Mouse (Mus musculus) heart, postnatal 25 days (tissue): ENCODE data around the gene Skida1. TPM values are rescaled to one million over a fixed set of nuclear protein-coding genes. Genes with fewer than 3 reads are reported as not detected.

Experiments
- DNase-seq: peaks from one replicate; pipeline ENCODE4 v3.0.0; 2022; ENCODE audit warnings: low spot score
- intact Hi-C: fragments of 180-260 bp; cut with DNase I; formaldehyde crosslinking; loops from one replicate; pipeline ENCODE4 v1.15.1; 2025
- total RNA-seq, 2 experiments: library from RNA; stranded (reverse); gene quantifications; 2 replicates each; pipeline ENCODE4 v1.2.3; 2021

Gene Skida1
- total RNA-seq, 2 experiments from 2014 or later, result 3.3 to 4.0 TPM

- no peak for DNase-seq
- intact Hi-C loops, result loop anchor here (5.0 kb wide), 1 partner anchor 722 kb away; no protein-coding TSS in a partner anchor
Measured at GRCm38 (mm10) chr2:18045143-18045780, 3.6 kb downstream of the Skida1 start.

GRCm38 (mm10) chr2:18041199-18041885, 7.5 kb downstream of the Skida1 start:
- intact Hi-C loops, result no loop called here
- DNase-seq, result no peak

GRCm38 (mm10) chr2:18040347-18041160, 8.3 kb downstream of the Skida1 start:
- no peak for DNase-seq

GRCm38 (mm10) chr2:18039566-18040290, 9.1 kb downstream of the Skida1 start:
- no peak for DNase-seq
- intact Hi-C loops, result no loop called here

More at GRCm38 (mm10) chr2:18040347-18041160, 8.3 kb downstream of the Skida1 start:
- intact Hi-C loops, result no loop called here

DNA sequence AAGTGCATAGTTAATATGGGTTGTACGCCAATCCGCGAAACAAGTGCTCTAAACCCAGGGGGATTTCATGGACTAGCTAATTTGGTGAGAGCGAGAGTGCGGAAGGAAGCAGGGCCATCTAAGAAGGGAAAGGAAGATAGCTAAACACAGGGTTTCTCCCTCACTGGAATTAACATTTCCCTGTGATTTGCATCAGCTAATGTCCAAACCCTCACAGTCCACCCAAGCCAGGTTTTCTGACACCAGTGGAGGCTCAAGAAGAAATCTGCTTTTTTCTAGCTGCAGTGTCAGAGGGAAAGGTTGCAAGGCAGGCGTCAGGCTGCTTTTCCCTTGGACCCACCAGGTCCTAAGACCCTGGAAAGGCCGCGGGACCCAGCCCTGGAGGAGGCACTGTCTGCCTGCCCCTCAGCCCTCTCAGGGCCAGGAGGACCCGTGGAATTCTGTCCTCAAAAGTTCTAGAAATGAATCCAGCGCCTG, 9.9 kb downstream of the Skida1 start:
- no peak for DNase-seq
- intact Hi-C loops, result no loop called here

GRCm38 (mm10) chr2:18038141-18038752, 10.6 kb downstream of the Skida1 start:
- no peak for DNase-seq
- intact Hi-C loops, result no loop called here

DNA sequence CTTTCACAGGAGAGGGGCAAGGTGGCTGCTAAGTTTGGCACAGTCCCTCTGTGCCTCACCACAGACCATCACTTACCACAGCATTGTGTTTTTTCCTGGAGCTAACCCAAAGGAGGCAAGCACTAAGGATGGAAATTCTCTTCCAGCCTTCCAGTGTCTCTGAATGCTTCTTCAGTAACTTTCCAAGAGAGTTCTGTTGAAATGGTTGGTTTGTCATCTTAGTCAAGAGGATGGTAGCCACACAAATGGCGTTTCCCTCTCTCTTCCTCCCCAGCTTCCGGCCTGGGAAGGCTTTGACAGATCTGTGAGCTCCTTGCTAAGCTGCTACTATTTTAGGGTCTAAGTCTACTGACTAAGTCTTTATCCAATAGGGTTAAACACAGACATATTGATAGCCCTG, 11.4 kb downstream of the Skida1 start, which contains the start of gene A930004D18Rik:
Gene A930004D18Rik, minus strand, starts transcription at position 247 of the 400 bp plus-strand sequence.
- no peak for DNase-seq
- intact Hi-C loops, result no loop called here

DNA sequence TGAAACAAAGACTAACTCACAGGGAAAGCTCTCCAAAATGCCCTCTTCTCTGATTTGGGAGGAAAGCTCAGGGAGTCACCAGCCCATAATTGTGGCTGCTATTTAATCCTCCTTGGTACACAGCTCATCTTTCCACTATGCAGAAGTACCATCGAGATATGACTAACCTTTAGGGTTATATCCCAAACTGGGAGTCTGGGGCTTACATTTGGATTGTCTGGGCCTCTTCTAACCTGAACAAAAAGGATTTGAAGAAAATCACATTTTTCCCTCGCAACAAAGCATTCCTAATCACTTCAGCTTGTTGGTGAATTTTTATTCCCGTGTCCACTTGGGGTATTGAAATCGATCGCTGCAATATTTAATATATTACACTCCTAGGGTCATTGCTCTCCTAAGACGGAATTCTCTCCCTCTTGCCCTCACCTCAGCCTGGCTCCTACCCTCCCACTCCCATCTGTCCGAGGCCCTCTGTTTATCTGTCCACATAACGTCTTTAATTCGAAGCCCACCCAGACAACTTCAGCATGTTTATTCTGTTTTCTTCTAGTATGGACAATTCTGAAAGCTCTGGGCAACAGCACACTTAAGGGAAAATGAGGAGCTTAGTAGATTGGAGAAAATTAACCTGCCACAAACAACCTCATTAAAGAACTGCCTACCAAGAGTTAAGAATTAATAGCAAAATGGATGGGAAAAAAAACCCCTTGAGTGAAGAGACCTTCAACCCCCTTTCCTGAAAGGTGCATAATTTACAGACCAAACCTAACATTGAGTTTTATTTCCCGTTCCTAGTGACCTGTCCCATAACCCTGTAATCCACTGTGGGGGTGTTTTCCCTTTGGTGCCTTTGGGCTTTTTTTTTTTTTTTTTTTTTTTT, 14.2 kb downstream of the Skida1 start:
- DNase-seq, result no peak
- intact Hi-C loops, result loop anchor here (5.0 kb wide), 2 partner anchors 638 to 733 kb away; partner anchors contain the start of gene Commd3

GRCm38 (mm10) chr2:18033166-18034108, 15.4 kb downstream of the Skida1 start:
- DNase-seq, result no peak
- intact Hi-C loops, result loop anchor here (5.0 kb wide), 2 partner anchors 639 to 734 kb away; partner anchors contain the start of gene Commd3

DNA sequence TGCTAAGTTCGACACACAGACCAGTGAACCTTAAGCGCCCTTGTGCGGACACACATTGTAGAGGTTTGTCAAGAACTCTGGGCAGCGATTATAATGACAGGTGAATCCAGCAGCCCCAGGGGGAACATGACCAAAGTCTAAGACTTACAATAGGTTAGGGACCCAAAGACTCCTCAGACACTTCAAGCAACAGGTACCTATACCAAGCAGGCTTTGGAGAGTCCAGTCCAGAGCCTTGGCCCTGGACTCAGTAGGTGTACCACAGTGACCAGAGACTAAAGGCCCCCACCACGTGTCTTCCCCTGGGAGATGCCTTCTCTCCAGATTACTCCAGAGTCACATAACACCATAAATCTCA, 16.3 kb downstream of the Skida1 start:
- intact Hi-C loops, result loop anchor here (5.0 kb wide), 2 partner anchors 640 to 735 kb away; partner anchors contain the start of gene Commd3

GRCm38 (mm10) chr2:18031831-18032537, 16.9 kb downstream of the Skida1 start:
- no peak for DNase-seq
- intact Hi-C loops, result loop anchor here (1.0 to 5.0 kb wide), 3 partner anchors 14 to 735 kb away; partner anchors contain the start of gene Commd3

More for the DNA sequence above, 16.3 kb downstream of the Skida1 start:
- no peak for DNase-seq

DNA sequence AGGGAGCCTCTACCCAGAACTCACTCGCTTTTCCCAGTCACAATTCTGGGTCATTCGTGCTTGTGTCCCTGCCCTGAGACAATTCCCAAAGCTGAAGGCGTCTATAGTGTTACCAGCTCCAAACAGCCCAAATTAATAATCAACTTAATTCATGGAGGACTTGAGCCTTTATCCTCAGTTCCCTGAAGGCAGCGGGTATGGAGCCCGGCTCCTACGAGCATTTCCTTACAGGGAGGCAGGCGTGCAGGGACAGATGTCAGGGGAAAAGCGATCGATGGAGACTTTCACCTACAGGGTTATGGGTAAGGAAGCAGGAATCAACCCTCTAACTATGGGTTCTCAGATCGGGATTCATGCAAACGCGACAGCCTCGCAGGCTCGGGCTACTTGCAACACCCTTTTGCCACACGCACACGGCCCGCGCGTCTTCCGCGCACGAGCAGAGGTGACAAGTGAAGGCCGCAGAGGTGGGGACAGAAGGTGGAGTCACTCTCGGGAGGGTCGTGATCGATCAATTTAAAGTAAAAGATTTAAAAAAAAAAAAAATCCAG, 17.5 kb downstream of the Skida1 start:
- no peak for DNase-seq
- intact Hi-C loops, result loop anchor here (1.0 to 5.0 kb wide), 3 partner anchors 15 to 736 kb away; partner anchors contain the start of gene Commd3

- intact Hi-C loops, result loop anchor here (5.0 kb wide), 2 partner anchors 642 to 737 kb away; partner anchors contain the start of gene Commd3
Measured at GRCm38 (mm10) chr2:18030581-18030980, 18.3 kb downstream of the Skida1 start.

DNA sequence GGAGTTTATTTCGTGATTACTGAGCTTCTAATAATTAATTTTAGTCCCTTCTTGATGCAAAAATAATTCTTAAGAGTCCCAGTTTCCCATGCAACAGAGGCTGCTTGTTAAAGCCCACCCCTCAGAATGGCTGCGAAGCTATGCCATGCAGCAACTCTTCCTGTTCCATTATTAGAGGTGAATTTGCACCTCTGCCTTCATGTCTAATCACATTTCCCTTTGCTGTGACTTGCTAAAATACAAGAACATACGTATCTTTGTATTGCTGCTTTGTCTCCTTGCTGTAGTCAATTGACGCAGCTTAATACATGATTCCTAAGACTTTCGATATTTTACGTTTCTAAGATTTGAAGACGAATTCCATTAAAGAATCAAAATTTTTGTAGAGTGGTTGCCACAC, 19.2 kb downstream of the Skida1 start:
- DNase-seq, result no peak
- intact Hi-C loops, result loop anchor here (2.0 to 10.0 kb wide), 9 partner anchors 27 to 1315 kb away; partner anchors contain the start of genes Commd3 and Dnajc1

More at GRCm38 (mm10) chr2:18030581-18030980, 18.3 kb downstream of the Skida1 start:
- no peak for DNase-seq

- peak; percentile 88 for DNase-seq
- intact Hi-C loops, result loop anchor here (2.0 to 10.0 kb wide), 7 partner anchors 28 to 1316 kb away; partner anchors contain the start of gene Dnajc1
Measured at GRCm38 (mm10) chr2:18028140-18029021, 20.5 kb downstream of the Skida1 start.
